Mouse (Mus musculus): Measurements from ENCODE around the gene Auts2. TPM values are rescaled to one million over a fixed set of nuclear protein-coding genes. Genes with fewer than 3 reads are reported as not detected.

Gene Auts2
- total RNA-seq, 2 experiments from 2014 or later: 33.6 to 40.6 TPM

DNA sequence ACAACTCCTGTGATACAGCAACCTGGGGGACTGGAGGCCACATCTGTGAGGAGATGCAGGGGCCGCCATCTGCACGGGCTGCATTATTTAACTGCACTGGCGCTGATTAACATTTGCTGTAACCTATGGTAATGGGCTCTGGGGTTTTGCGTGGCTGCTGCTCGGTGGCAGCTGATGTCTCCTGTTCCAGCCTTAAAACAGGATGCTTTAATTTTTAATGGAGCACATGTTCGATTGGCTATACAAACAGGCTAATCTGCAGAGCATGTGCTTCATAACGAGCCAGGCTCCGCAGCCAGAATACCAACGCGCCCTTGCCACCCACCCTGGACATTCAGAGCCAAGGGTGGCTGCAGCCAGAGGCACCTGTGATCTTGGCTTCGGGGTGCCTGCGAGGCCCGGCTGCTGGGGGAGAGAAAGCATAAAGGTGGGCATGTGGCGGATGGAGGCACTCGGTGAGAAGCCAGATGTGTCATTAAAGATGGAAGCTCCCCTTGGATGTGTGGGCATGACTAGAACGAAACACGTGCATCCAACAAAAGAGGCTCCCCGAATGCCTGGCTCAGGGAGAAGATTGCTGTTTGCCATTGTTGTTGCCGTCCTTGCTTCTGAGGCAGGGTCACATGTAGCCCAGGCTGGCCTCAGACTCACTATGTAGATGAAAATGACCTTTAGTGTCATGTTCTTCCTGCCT is 884.2 kb downstream of the Auts2 start:
- no peak for DNase-seq

DNA sequence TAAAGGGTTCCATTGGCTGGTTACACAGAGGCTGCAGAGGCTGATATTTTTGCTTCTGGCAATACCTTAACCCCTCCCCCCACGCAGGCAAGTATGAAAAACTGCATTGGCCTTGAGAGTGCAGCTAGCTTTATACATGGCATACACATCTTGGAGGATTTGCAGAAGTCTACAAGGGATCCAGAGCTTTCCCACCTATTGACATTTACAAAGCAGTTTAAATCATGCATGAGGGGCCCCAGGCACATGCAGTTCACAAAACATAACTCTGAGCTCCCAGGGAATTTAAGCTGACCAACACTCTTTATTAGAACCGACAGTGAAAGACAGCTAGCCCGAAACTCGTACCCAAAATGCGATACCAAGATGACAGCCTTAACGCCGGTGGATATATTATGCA is 888.9 kb downstream of the Auts2 start:
- no peak for DNase-seq

DNA sequence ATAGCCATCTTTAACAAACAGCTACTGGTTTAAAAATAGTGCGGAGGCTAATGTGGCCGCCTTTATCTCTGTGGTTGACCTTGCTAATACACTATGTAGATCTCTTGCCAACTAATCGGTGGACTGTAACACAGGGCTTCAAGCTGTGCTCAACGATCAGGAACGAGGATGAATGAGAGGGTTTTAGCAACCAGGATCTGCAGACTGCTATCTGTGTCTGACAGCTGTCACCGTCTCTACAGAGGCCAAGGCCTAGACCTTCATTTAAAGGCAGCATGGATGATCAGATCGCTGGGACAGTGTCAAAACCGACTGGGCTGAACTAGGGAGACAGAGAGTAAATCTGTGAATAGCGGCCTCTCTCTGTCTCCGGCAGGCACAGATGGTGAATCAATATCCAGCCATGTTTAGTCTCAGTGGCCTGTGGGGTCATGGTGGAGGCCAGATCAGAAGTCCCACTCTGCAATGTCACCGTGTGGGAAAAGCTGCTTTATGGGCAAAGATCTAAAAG is 892.7 kb downstream of the Auts2 start:
- DNase-seq: peak; percentile 17 to 31

DNA sequence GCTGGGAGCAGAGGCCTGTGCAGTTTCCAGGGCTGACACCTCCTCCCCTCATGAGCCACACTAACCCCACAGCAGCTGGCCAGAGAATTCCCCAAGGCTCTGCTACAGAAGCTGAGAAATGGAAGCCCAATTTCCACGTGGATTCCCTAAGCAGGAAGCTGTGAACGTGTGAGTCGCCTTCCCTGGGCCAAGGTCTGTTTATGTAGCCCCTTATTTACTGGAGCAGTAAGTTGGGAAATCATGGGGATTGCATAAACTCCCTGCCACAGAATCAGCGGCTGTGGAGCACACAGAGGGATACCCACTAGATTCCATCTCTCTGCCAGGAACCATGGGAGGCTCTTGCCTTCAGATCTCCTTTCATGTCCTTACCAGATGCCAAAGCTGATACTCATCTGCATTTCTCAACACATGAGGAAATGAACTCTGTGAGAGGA is 895.4 kb downstream of the Auts2 start:
- DNase-seq: peak; percentile 26 to 42

DNA sequence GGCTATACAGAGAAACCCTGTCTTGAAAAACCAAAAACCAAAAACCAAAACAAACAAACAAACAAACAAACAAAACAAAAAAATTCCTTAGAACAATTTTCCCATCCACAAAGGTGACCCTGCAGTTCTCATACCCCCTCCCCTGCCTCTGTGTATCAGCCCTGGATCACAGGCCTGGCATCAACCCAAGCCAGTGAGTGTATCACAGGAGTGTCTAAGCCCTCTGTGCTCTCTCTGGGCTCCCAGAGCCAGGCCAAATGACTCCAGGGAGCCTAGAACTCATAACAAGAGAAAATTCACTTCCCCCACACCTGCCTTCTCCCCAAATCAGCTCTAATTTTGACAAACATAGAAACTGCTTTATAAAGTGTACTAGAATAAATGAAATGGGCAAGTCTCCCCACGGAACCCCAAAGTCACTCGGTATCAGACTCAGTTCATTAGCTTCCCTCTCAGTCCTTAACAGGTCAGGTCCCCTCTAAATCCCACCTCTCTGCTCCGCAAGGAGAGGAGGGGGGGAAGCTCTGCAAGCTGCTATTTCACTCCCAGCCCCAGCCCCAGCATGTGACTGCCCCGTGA is 896.0 kb downstream of the Auts2 start:
- DNase-seq: peak; percentile 5 to 36

DNA sequence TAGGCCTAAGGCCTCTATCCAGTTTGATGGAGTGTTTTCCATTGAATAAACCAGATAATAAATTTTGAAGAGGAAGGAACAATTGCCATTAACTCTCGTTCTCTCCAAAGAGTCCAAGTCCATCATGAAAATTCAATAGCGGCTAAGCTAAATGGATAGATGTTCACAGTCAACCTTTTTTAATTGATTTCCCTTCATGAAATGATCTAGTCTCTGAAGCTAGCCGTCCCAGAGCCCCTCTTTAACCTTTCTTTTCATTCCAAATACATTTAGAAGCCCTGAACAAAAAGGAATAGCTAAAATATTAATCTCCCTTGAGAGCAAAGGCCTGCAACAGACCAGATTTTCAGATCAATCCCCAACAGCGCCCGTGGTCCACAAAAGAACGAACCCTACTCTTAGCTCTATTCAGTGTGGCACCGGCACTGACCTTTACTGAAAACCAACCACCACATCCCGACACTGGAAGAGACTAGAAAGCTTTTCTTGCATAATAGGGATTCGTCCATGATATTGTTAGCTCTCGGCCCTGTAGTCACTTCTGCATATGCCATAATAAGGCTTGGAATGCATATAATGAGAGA is 896.9 kb downstream of the Auts2 start:
- no peak for DNase-seq

DNA sequence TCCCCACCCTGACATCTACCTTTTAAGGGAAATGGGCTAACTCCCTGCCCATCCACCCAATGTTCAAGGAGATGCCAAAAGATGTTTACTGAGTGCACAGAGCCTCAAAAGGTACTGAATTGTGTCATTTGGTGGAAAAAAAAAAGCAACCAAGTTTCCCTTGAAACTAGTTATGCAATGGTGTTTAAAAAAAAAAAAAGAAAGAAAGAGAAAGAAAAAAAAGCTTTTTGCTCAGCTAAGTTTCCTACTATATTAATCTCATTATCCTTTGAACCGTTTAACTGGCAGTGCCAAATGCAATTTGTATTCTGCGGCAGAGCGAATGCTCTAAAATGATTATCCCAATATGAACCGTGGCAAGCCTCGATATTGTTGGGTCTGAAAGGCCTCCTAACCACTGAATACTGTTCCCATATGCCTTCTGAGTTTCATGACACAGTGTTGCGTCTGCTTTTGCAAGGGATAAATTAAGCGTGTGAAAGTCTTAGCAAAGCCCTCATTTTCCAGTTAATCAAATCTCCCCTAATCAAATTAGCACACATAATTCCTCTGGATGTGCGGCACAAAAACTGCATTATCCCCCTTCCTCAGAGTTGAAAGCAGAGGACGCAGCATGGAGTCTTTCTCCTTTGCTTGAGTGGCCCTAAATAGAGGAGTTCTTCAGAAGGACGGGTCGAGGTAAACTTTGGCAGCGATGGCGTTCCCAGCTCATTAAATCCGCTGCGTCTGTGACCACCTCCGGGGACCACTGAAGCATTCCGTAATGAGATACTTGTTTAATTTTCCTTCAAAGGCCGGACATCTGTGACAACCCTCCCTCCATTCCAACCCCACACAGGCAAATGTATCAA is 897.6 kb downstream of the Auts2 start:
- no peak for DNase-seq

DNA sequence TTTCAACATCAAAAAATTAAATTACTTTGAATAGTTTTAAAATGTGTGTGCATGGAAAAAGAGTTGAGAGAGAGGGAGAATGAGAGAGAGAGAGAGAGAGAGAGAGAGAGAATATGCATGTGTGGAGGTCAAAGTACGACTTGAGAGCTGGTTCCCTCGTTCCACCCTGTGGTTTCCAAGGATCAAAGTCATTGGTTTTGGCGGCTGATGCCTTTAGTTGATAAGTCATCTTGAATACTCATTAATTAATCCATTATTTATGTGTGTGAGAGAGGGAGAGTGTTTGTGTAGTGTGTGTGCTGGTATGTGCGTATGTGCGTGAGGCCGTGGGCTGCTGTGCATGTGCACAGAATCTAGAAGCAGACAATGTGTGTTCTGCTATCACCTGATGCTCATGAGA is 898.8 kb downstream of the Auts2 start:
- no peak for DNase-seq

DNA sequence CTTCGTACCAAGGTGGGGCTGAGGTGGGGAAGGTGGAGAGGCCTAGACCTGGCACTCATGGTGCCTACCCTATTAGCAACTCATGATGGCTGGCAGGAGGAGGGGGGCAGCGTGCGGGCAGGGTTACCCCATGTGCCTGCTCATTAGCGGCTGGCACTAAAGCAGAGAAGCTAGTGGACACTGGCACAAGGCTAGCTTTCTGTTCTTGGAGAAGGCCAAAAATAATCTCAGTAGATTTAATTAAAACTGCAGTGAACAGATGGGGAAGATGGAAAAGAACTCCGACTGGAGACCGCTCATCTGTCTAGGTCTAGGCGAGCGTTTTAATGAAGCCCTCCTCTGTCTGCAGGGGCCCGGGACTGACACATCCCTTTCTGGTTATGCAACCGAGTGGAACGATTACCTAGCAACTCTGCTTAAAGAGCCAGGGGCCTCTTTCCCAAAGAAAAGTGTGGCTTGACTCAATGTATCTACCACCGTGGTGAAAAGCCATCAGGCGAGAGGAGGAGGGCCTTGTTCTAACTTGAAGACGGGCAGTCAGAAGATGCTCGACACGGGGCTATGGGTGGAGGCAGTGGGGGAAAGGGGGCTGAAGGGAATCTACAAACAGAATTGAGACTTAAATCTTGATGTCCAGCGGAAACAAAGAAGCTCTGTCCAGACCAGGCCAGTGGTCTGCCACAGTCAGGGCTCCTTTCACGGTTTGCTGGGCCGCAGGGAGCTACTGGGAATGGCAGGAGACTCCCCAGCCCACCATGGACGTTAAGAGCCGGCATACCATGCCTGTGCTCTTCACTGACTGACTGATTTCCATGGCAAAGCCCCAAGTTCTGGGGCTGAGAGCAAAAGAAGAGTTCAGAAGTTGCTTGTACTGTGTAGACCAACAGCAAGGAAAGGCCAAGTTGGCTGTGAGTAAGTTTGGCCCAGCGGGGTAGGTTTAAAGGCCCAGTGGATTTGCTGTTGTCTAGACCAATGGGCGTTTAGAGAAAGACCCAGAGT is 899.7 kb downstream of the Auts2 start:
- no peak for DNase-seq

DNA sequence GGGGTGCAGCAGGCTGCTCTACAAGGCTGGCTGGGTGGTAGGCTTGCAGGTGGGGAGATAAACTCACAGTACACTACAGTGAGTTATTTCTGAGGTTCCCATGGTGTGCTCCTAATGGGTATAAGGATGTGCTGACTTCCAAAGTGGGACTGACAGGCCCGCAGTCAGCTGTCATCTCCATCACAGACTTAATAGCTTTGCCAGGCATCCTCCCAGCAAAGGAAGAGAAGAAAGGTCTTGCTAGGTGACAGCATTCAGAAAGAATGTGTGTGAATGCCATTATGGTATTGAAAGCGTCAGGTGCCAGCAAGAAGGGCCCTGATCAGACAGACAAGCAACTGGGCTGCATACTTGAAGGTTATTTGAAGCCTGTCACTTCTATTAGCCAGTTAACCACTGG is 900.4 kb downstream of the Auts2 start:
- DNase-seq: no peak

DNA sequence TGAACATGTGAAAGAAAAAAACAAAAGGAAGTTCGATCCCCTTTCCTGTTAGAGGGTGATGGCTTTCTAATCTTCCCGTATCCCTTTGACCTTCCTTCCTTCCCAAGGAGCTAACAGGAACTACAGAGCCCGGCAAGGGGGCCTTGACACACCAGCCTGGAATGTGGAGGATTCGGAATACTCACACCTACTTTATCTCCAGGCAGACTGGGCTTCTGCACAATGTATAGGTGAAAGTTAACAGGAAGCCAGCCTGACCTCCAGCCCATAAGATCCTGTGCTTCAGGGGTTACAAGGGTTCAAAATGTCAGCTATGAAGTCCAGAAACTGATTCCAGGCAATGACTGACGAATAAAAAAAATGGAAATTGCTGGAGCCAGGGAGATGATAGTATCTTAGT is 906.7 kb downstream of the Auts2 start:
- DNase-seq: no peak

DNA sequence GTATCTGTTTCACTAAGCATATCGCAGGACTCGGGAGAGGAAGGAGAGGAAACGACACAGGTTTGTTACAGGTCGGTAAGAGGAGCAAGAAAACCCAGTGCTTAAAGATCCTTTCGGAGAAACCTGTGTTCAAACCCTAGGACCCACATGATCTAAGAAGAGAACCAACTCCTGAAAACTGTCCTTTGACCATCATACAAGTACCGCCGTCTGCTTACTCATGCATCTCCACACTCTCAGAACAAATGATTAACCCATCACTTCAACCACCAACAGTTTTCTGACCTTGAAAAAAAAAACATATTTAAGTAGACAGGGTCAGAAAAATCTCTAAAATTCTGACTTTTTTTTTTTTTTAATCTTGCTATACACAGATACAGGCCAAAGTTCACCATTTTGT is 908.4 kb downstream of the Auts2 start:
- DNase-seq: no peak

DNA sequence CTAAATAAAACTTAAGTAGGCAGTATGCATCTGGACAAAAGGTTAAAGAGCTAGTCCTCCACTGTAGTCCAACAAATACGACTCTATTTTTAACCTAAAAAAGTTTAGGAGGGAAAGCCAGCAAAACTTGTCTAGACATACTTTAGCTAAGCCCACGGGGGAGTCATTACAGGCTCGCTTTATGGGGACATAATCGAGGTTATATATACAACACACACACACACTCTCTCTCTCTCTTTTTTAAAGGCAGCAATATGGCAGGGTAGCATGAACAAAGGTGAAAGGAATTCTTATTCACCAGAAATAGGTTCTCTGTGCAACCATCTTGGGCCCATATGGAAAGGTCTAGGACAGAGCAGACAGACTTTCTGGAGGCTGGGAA is 911.2 kb downstream of the Auts2 start:
- DNase-seq: no peak

DNA sequence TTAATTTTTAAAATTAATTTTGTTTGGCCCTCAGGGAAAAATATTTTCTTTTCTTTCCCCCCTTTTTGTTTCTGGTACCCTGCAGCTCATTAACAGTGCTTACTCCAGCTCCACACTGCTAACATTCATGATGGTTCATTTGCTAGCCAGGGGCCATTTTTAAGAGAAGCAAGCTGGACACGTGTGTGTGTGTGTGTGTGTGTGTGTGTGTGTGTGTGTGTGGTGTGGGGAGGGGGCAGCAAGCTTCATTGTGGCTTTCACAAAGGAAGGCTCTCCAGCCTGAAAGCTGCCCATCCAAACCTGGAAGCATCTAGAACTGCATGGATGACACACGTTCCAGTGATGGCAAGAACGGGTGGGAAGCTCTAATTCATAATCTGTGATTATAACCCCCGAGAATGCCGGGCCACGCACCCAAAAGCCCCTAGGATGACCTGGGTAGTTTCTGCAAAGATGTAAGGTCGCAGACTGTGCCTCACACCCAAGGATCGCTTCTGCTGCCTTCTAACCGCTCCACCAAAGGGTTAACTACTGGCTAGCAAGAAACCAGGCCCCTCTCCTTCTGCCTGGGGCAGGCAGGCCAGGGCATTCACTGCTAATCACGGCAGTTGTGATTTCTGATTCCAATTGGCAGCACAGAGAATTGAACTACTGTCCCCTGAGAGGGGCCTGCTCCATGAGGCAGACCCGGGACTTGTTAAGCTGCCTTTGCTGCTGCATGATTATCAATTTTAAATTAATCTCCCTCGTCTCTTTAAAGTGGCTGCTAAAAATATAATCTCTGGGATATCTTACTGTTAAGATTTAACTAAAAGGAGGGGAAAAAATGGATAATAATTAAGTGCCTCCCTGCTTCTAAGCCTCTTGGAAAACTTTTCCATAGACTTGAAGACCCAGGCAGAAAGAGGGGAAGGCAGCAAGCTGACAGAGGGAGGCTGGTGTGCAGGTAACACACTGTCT is 911.8 kb downstream of the Auts2 start:
- DNase-seq: no peak

DNA sequence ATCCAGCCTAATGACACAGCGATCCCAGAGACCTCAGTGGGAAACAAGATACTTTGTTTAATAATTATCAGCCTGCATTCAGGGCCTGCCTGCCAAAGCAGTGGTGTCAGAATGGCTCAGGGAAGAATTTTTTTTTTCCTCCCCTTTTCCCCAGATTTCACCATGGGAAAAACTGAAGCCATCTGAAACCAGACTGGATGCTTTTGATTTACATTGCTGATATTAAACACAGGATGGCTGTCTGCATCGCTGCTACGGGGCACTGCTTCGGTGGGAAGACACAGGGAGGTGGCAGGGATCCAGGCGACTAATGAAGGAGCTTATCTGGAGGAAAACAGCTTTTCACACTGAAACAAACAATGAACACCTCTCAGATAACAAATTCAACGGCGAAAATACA is 912.6 kb downstream of the Auts2 start:
- DNase-seq: no peak

DNA sequence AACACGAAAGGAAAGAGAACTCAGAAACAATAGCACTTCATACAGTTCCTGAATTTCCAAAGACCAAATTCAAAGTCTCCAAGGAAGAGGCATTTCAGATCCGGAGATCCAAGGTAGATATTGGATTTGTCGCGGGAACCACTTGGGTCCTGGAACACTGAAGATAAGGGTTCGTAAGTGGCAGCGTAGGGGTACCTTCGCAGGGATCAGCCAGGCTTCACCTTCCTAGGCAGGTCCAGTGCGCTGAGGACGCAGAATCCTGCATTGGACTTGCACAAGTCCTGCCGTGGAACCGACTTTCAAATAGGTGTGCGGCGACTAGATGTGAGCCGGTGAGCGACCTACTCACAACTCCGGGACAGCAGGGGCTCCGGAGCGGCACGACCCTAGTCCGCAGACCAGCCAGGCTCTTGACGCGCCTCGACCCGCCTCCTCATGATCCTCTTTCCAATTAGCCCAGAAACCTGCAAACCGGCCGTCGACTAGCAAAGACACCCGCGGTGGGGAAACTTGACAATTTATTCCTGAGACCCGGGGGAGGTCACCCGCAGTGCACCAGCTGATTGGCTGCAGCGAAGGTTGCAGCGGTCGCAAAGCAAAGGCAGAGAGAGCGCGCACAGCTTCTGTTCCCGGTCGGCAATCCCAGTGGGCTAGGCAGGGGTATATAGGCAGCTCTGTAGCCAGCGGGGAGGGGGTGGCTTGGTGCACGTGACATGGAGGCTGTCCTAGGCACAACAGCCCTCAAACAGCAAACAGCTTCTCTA is 926.8 kb downstream of the Auts2 start:
- DNase-seq: peak; percentile 27

DNA sequence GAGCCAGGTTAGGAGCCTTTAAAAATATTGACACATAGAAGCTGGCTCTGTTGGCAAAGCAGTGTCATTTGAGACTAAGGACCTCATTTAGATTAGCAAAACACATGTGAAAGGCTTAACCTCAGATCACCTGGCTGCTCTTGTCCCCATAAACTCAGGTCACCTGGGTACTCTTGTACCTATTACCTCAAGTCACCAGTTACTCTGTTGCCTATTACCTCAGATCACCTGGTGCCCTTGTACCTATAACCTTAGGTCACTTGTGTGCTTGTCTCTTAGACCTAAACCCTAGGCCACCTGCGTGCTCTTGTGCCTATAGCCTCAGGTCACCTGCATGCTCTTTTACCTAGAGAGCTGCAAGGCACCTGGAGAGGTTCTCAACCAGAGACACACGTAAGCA is 928.9 kb downstream of the Auts2 start:
- no peak for DNase-seq

DNA sequence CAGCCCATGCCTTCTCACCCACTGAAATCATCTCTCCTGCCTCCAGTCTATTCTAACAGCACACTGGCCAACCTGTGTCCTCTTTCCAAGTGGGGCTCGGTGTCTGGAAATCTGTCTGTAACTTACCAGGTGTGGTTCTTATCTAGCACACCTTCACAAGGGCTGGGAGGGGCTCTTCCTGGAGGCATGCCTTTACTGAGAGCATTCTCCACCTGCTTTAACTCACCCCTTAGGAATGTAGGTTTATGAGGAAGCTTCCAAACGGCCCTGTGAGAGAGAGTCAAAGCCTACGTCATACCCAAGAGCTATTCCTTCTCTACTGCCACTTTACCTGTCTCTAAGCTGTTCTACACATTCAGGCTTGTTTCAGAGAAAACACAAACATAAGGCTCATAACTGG is 929.8 kb downstream of the Auts2 start:
- DNase-seq: no peak

DNA sequence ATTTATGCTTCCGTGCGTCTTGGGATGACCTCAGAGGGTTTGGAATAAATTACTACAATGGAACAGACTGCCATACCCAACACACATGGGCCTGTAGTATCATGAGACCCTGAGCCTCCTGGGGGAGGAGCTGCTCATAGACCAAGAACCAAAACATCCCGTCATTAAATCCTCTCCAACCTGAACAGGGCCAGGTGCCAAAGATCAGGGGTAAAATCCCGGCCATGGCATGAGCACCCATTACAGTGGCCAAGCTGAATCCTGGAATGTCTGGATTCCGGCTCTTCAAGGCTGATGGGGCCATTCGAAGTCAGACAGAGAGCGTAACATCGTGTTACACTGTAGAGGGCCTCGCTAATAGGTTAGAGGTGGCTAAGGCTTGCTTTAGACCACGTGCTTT is 932.4 kb downstream of the Auts2 start:
- DNase-seq: no peak
